Mouse (Mus musculus): ENCODE measurements around the gene Cutc. TPM values are rescaled to one million over a fixed set of nuclear protein-coding genes. Genes with fewer than 3 reads are reported as not detected.
A peak's percentile ranks its signal among the peaks of the same experiment; 100 is the strongest.

Gene Cutc
- polyA plus RNA-seq, 1 experiment from 2014 or later = 25.6 TPM

DNA sequence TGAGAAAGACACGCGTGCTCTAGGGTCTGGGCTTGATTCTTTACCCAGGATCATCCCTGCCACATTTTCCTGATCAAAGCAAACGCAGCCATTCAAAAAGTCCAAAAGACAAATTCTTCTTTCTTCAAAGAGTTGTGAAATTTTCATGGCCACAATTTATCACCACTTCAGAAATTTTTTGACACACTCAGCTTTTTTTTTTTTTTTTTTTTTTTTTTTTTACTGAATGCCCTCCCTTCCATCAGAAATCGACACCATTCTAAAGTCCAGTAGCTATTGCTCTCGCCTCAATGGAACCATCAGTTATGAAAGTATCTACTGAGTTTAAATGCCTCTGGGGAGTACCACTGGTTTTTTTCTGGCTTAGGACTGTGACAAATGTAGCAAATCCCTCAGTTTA lies 27.6 kb downstream of the Cutc start:
- Histone ChIP-seq H3K27ac (ENCODE audit: low read length) (no peak overlapping the region), H3K36me3 (ENCODE audit: control insufficient read depth, insufficient read depth, low read length) (no peaks in the 10 kb centered on the region), H3K9ac (ENCODE audit: low read depth, low read length) (no peak overlapping the region), H3K9me3 (ENCODE audit: control insufficient read depth, low read length) (no peaks in the 10 kb centered on the region), H3K4me3 (ENCODE audit: low read length) (no peak overlapping the region), H3K4me1 (ENCODE audit: control insufficient read depth, insufficient read depth, low read length) (no peaks in the 10 kb centered on the region), H3K27me3 (replicated peaks; ENCODE audit: control insufficient read depth, insufficient read depth, low read length) (no peaks in the 10 kb centered on the region), H3K4me2 (ENCODE audit: low read depth, low read length) (no peak overlapping the region)
- ATAC-seq = no peak
- WGBS = 58% methylated on average over 5 of the region's 5 CpGs

DNA sequence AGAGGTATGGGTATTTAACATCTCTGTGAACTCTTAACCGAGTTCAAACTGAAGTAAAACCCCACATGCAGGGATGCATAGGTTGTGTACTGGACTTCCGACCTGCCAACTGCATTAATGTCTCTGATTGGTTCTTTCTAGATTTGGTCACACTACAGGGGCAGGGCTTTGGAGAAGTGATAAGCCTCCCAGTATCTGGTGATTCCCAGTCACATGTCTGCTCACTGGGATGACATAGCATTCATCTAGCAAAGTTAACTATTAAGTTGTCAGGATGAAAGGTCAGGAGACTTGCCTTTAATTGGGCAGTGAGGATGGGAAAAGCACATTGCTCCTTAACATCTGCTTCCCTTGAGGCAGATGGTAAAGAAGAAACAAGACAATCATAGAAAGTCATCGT lies 29.2 kb downstream of the Cutc start, which contains the start of gene Abcc2:
Abcc2 (plus strand) TSS at position 213 of the 400 bp plus-strand sequence.
- peak within 1 kb of the TSS; percentile 37; the same call in 1 of the 2 replicates for H3K9ac ChIP-seq (ENCODE audit: low read depth, low read length)
- H3K4me2 ChIP-seq (ENCODE audit: low read depth, low read length) = 0 out of 2 replicates have a peak within 1 kb of the TSS, but pooled peaks have one; percentile 9
- no peaks in the 10 kb centered on the region for H3K36me3 ChIP-seq (ENCODE audit: control insufficient read depth, insufficient read depth, low read length)
- H3K4me3 ChIP-seq (ENCODE audit: low read length) = peak within 1 kb of the TSS; percentile 33
- ATAC-seq = peak; percentile 93
- no peaks in the 10 kb centered on the region for H3K27me3 ChIP-seq (replicated peaks; ENCODE audit: control insufficient read depth, insufficient read depth, low read length)
- H3K9me3 ChIP-seq (ENCODE audit: control insufficient read depth, low read length) = no peaks in the 10 kb centered on the region
- no peaks in the 10 kb centered on the region for H3K4me1 ChIP-seq (ENCODE audit: control insufficient read depth, insufficient read depth, low read length)
- 60% methylated on average over 3 of the region's 3 CpGs for WGBS
- peak within 1 kb of the TSS; percentile 34; the same call in 1 of the 2 replicates for H3K27ac ChIP-seq (ENCODE audit: low read length)

DNA sequence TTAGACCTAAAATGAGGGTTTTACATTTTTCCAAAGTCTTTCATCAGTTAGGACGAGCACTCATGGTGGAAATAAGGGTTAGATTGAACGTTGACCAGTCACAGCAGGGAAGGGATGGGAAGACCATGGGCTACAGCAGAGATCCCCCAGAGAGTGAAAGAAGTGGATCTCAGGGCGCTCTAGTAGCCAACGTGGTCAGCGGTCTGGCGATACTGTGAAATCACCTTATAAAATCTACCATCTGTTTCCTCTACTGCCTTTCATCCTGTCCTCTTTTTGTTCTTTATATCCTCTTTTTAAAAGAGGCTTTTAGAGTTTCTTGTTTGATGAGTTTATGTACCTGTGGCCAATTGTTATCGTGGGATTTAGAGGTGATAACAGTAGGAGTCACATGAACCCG lies 32.0 kb downstream of the Cutc start:
- Histone ChIP-seq H3K4me3 (ENCODE audit: low read length) (peak overlapping the region; percentile 34), H3K9ac (ENCODE audit: low read depth, low read length) (peak overlapping the region; percentile 42), H3K9me3 (ENCODE audit: control insufficient read depth, low read length) (no peaks in the 10 kb centered on the region), H3K4me1 (ENCODE audit: control insufficient read depth, insufficient read depth, low read length) (peaks cover 2% of the 10 kb centered on the region; the same call in 1 of the 2 replicates), H3K4me2 (ENCODE audit: low read depth, low read length) (peak overlapping the region; percentile 36), H3K27me3 (replicated peaks; ENCODE audit: control insufficient read depth, insufficient read depth, low read length) (no peaks in the 10 kb centered on the region), H3K27ac (ENCODE audit: low read length) (peak overlapping the region; percentile 54; the same call in 1 of the 2 replicates), H3K36me3 (ENCODE audit: control insufficient read depth, insufficient read depth, low read length) (no peaks in the 10 kb centered on the region)
- ATAC-seq = no peak
- 71% methylated on average over 8 of the region's 8 CpGs for WGBS

DNA sequence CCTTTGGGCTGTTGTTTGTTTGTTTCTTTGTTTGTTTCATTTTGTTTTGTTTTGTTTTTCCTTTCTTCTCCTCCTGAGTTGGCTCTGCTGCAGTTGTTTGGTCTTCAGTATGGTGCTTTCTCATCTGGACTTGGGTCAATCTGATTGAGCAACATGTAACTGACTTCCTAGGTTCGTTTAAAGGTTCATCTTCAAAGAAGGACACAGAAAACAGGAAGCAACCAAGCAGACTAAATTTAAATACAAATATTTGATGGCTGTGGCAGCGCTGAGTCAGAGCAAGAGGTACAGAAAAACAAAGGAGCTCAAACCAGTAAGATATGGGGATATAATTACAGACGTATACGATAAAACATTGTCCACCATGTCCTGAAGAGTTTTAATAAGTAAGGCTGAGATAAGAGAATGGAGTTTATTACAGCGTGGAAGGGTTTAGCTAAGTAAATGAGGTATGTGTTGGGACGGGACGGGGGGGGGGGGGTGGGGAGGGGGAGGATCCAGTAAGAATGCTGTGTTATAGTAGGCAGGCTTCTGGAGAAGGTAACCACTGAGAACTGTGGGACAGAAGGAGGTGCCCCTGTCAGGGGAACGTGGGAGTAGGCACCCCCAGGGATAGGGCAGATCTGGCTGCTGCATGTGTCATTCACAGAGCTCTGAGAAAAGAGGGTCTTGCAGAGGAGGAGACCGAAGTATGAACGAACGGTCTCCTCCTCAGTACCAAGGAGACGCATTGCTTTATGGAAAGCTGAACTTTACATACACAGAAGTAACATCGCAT lies 33.6 kb downstream of the Cutc start:
- ATAC-seq = no peak
- Histone ChIP-seq H3K4me2 (ENCODE audit: low read depth, low read length) (no peak overlapping the region), H3K4me3 (ENCODE audit: low read length) (no peak overlapping the region), H3K9me3 (ENCODE audit: control insufficient read depth, low read length) (no peaks in the 10 kb centered on the region), H3K36me3 (ENCODE audit: control insufficient read depth, insufficient read depth, low read length) (no peaks in the 10 kb centered on the region), H3K4me1 (ENCODE audit: control insufficient read depth, insufficient read depth, low read length) (peaks cover 2% of the 10 kb centered on the region; the same call in 1 of the 2 replicates), H3K9ac (ENCODE audit: low read depth, low read length) (no peak overlapping the region), H3K27ac (ENCODE audit: low read length) (no peak overlapping the region), H3K27me3 (replicated peaks; ENCODE audit: control insufficient read depth, insufficient read depth, low read length) (no peaks in the 10 kb centered on the region)
- 72% methylated on average over 13 of the region's 13 CpGs for WGBS

DNA sequence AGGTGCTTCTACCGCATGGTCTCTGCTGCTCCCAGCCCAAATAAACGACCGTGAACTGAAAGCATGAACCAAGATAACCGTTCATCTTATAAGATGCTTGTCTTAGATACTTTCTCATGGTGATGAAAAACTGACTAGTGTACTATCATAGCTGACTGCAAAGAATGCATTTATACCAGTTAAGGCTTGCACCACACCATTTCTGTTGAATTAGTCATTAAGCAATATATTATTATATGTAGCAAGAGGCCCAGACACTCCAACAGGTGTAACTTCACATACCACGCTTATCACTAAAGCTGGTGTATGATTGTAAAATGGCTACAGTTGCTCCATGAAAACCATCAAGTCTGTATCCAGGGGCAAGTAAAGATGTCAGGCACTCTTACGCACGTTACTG lies 37.0 kb downstream of the Cutc start:
- H3K4me2 ChIP-seq (ENCODE audit: low read depth, low read length) = no peak overlapping the region
- H3K27ac ChIP-seq (ENCODE audit: low read length) = no peak overlapping the region
- 59% methylated on average over 7 of the region's 7 CpGs for WGBS
- no peaks in the 10 kb centered on the region for H3K9me3 ChIP-seq (ENCODE audit: control insufficient read depth, low read length)
- H3K4me3 ChIP-seq (ENCODE audit: low read length) = no peak overlapping the region
- peak; percentile 54; the same call in 1 of the 2 replicates for ATAC-seq
- H3K9ac ChIP-seq (ENCODE audit: low read depth, low read length) = no peak overlapping the region
- no peaks in the 10 kb centered on the region for H3K27me3 ChIP-seq (replicated peaks; ENCODE audit: control insufficient read depth, insufficient read depth, low read length)
- no peaks in the 10 kb centered on the region for H3K36me3 ChIP-seq (ENCODE audit: control insufficient read depth, insufficient read depth, low read length)
- H3K4me1 ChIP-seq (ENCODE audit: control insufficient read depth, insufficient read depth, low read length) = peaks cover 2% of the 10 kb centered on the region; the same call in 1 of the 2 replicates

DNA sequence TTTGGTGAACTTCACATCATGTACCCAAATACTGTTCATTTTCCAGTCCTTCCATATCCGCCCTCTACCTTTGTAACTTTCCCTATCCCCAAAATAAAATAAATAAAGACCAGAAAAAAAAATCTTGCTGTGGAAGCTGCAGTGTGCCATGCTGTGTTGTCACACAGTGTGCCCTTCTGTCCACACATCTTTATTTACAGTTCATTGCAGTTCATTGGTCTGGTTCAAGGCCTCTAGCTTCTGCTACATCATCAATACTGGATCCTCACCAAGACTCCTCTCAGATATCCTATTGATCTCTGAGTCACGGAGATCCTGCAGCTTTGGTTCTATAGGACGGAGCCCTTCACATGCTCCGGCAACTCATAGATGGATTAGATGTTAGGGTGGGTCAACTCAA lies 39.7 kb downstream of the Cutc start:
- Histone ChIP-seq H3K9ac (ENCODE audit: low read depth, low read length) (no peak overlapping the region), H3K4me1 (ENCODE audit: control insufficient read depth, insufficient read depth, low read length) (peaks cover 2% of the 10 kb centered on the region; the same call in 1 of the 2 replicates), H3K4me3 (ENCODE audit: low read length) (no peak overlapping the region), H3K27ac (ENCODE audit: low read length) (no peak overlapping the region), H3K36me3 (ENCODE audit: control insufficient read depth, insufficient read depth, low read length) (no peaks in the 10 kb centered on the region), H3K9me3 (ENCODE audit: control insufficient read depth, low read length) (no peaks in the 10 kb centered on the region), H3K27me3 (replicated peaks; ENCODE audit: control insufficient read depth, insufficient read depth, low read length) (no peaks in the 10 kb centered on the region), H3K4me2 (ENCODE audit: low read depth, low read length) (no peak overlapping the region)
- ATAC-seq = no peak
- WGBS = 90% methylated on average over 4 of the region's 4 CpGs

DNA sequence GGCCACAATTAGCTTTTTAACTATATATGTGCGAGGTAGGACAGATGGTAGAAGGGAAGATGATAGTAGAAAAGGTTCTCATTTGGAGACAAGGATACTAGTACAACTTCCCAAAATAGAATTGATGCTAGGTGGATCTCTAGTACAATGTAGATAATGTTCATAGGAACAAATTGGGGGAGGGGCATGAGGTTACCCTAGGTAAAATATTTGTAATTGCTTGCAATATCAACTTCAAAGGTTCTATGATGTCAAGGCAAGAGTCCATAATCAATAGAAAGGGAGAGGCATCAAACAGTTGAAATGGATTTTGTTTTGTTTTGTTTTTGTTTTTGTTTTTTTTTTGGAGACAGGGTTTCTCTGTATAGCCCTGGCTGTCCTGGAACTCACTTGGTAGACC lies 41.2 kb downstream of the Cutc start:
- no peak for ATAC-seq
- no peak overlapping the region for H3K4me3 ChIP-seq (ENCODE audit: low read length)
- no peaks in the 10 kb centered on the region for H3K36me3 ChIP-seq (ENCODE audit: control insufficient read depth, insufficient read depth, low read length)
- H3K9me3 ChIP-seq (ENCODE audit: control insufficient read depth, low read length) = no peaks in the 10 kb centered on the region
- H3K4me2 ChIP-seq (ENCODE audit: low read depth, low read length) = no peak overlapping the region
- no peak overlapping the region for H3K9ac ChIP-seq (ENCODE audit: low read depth, low read length)
- WGBS = 96% methylated on average over 1 of the region's 1 CpGs
- no peaks in the 10 kb centered on the region for H3K27me3 ChIP-seq (replicated peaks; ENCODE audit: control insufficient read depth, insufficient read depth, low read length)
- no peak overlapping the region for H3K27ac ChIP-seq (ENCODE audit: low read length)
- 0 out of 2 replicates have a peak, but pooled peaks cover under 1% of the 10 kb centered on the region for H3K4me1 ChIP-seq (ENCODE audit: control insufficient read depth, insufficient read depth, low read length)

DNA sequence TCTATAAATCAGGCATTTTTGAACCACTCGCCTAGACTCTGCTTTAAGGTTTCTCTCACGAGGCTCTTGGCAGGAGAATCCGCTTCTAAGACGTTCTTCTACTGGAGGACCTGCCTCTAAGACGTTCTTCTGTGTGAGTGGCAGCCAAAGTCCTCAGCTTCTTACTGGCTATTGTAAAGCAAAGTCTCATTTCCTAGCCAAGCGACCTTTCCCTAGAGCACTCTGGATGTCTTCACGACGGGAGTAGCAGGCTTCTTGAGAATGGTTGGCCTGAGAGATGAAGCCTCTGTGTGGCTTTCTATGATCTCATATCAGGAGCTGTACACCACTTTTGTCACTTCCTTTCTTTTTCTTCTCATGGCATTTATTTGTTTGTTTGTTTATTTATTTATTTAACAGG lies 42.7 kb downstream of the Cutc start:
- Histone ChIP-seq H3K4me1 (ENCODE audit: control insufficient read depth, insufficient read depth, low read length) (no peaks in the 10 kb centered on the region), H3K4me3 (ENCODE audit: low read length) (no peak overlapping the region), H3K27ac (ENCODE audit: low read length) (no peak overlapping the region; the same call in 1 of the 2 replicates), H3K9ac (ENCODE audit: low read depth, low read length) (no peak overlapping the region), H3K27me3 (replicated peaks; ENCODE audit: control insufficient read depth, insufficient read depth, low read length) (no peaks in the 10 kb centered on the region), H3K36me3 (ENCODE audit: control insufficient read depth, insufficient read depth, low read length) (no peaks in the 10 kb centered on the region), H3K4me2 (ENCODE audit: low read depth, low read length) (no peak overlapping the region), H3K9me3 (ENCODE audit: control insufficient read depth, low read length) (no peaks in the 10 kb centered on the region)
- WGBS = 72% methylated on average over 8 of the region's 8 CpGs
- no peak for ATAC-seq

DNA sequence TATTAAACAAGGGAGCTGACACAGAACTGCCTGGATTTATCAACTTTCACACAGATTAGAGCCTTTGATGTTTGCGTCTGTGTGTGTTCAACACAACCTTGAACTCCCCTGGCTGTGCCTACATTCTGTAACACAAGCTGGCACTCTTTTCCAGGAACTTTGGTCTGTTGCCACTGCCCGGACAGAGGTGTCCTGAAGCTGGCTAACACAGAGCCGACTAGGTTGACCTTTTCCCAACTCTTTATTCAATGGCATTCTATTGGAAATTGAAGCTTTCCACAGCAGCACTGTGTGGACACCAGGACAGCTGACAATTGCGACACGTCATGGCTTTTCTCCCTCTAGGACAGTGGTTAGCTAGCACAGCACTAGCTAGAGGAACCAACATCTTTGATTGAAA lies 44.4 kb downstream of the Cutc start:
- no peaks in the 10 kb centered on the region for H3K9me3 ChIP-seq (ENCODE audit: control insufficient read depth, low read length)

More for the DNA sequence above, 44.4 kb downstream of the Cutc start:
- H3K36me3 ChIP-seq (ENCODE audit: control insufficient read depth, insufficient read depth, low read length) = no peaks in the 10 kb centered on the region
- H3K4me2 ChIP-seq (ENCODE audit: low read depth, low read length) = no peak overlapping the region
- no peak overlapping the region for H3K4me3 ChIP-seq (ENCODE audit: low read length)
- H3K9ac ChIP-seq (ENCODE audit: low read depth, low read length) = no peak overlapping the region
- H3K27me3 ChIP-seq (replicated peaks; ENCODE audit: control insufficient read depth, insufficient read depth, low read length) = no peaks in the 10 kb centered on the region
- no peaks in the 10 kb centered on the region for H3K4me1 ChIP-seq (ENCODE audit: control insufficient read depth, insufficient read depth, low read length)
- H3K27ac ChIP-seq (ENCODE audit: low read length) = no peak overlapping the region
- 62% methylated on average over 5 of the region's 5 CpGs for WGBS
- ATAC-seq = peak; percentile 22; the same call in 1 of the 2 replicates
